Mouse (Mus musculus) adipocyte (in vitro differentiated cells): ENCODE measurements around the gene Ube4b.
"Not testable (repeated sequence)": the region's sequence is repeated elsewhere in the genome, so short reads cannot be mapped to it uniquely, and the experiment has no call there.

ENCODE experiments used
- DNase-seq: peaks from one replicate; pipeline ENCODE4 v3.0.0-alpha.2; 2016; ENCODE audit warnings: low spot score

The Ube4b gene

GRCm38 (mm10) chr4:149426325-149427199, at the start of gene Ube4b:
Ube4b (minus strand) TSS chr4:149426749.
- DNase-seq: peak; percentile 96

DNA sequence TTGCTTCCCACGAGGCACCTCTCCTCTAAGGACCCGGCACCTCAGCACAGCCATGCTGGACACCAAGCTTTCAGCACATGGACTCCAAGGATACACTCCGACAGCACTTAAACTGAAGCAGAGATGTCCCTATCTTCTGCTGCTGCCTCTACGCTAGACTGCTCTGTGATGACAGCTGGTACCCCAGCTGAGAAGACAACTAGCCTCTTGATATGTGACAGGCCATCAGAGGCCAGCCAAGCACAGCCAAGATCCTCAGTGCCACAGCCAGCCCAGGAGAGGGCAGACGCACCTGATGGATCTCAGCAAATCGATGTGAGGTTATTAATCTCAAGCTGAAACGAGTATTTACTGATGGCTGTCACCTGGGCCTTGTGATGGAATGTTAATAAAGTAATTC, 48.5 kb upstream of the Ube4b start:
- DNase-seq: no peak

DNA sequence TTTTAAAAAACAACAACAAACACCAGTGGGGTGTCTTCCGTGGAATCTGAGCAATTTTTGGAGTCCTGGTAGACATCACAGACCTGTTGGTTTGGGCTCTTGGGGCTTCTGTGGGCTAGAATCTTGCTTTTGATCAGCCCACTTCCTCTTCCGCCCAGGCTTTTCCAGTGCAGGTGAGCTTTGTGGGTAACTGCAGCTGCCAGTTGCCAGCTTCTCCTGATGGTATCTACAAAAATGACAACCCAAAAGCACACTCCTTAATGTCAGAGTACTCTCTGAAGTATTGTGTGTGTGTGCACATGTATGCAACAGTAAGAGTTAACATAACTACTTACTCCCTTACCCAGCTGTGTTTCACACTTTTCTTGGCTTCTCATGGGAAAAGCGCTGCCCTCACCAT, 43.0 kb upstream of the Ube4b start:
- no peak for DNase-seq

DNA sequence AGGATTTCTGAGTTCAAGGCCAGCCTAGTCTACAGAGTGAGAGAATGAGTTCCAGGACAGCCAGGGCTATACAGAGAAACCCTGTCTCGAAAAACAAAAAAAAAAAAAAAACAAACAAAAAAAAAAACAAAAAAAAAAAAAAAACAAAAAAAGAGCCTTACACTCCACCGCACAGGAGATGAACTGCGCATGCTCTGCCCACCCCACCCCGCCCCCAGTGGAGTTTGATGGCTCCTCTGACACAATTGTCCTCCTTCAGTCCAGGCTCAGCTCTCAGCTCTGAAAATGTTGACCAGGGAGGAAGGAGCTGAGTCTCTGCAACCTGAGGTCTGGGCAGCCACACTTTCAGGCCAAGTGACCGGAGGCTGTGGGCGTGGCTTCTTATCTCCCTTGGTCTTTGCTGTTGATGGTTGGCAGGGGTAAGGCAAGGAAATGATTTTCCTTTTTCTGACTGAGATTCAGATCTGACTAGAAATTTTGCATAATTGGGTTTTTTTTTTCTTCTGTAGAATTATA, 36.9 kb upstream of the Ube4b start:
- DNase-seq: no peak

DNA sequence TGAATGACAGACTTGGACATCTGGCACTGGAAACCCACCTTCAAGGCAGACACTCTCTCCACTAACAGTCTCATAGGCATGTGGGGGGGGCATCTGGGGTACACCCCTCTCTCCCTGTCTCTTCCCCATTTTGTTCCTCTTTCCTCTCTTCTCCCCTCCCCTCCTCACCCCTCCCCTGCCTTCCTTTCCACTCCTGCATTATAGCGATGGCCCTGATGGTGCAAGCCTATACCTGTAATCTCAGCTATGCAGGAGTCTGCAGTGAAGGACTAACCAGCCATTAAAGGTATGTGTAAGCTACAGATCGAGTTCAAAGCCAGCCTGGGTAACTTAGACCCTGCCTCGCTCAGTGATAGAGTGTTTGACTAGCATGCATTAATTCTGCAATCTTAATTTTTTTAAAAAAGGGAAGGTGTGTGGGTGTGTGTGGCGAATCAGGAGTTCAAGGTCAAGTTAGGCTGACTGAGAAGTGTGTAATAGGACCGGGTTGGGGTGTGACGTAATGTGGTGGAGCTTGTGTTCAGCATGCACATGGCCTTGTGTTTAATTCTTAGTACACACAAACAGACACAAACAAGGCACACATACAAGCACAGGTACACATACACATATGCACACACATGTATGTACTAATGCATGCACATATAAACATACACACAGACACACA, 35.9 kb upstream of the Ube4b start:
- no peak for DNase-seq

DNA sequence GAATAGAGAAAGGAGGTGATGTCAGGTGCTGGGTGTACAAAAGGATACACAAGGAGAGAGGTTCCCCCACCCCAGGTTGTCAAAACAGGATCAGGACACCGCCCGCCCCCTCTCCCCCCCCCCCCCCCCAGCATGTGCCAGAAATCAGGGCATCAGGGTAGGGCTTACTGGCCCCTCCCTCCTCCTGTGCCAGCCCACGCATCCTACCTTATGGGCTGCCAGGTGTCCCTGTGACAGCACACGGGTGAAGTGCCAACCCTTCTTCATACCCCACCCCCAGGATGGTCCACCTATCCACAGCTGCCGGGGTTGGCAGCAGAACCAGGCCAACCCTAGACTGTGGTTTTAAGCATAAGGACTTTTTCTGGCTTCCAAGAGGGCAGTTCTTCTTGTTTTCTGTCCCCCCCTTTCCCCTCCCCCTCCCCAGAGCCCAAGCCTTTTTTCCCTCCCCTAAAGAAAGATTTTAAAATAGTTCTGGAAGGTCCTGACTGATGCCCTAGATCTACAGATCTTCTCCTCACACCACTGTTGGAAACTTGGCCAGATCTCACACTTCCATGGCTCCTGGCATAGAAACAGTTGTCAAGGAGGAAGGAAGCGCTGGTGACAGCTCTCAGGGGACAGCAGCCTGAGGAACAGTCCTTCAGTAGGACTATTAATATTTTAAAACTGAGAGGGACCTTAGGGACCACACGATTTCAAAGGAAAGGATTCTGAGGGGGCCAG, 35.2 kb upstream of the Ube4b start:
- DNase-seq: peak; percentile 47

DNA sequence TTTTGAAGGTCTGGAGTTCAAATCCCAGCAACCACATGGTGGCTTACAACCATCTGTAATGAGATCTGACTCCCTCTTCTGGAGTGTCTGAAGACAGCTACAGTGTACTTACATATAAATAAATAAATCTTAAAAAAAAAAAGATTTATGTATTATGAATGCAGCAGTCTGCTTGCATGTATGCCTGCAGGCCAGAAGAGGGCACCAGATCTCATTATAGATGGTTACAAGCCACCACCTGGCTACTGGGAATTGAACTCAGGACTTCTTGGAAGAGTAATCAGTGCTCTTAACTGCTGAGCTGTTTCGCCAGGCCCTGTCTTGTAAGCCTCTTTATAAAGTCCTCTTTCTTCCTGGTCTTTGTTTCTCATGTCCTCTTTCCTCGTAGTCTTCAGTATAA, 33.9 kb upstream of the Ube4b start:
- not testable (repeated sequence) for DNase-seq

- DNase-seq: no peak
These were observed 32.9 kb upstream of the Ube4b start for GRCm38 (mm10) chr4:149459425-149459824.

DNA sequence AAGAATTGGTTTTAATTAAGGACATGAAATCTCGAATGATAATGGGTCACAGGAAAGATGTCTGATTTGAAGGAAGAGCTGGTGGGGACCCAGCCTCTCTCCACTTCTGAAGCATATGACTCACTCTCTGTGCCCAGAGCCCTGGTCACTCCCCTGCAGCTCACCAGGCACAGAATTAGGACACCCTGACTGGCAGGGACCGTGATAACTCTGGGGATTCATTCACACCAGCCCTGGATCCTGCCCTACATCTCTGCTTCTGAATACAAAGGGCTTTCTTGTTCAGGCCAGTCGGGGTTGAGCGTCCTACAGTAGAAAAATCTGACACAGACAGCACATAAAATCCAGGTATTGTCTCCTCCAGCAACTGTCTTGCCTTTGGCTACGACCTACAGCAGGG, 32.0 kb upstream of the Ube4b start:
- DNase-seq: no peak

DNA sequence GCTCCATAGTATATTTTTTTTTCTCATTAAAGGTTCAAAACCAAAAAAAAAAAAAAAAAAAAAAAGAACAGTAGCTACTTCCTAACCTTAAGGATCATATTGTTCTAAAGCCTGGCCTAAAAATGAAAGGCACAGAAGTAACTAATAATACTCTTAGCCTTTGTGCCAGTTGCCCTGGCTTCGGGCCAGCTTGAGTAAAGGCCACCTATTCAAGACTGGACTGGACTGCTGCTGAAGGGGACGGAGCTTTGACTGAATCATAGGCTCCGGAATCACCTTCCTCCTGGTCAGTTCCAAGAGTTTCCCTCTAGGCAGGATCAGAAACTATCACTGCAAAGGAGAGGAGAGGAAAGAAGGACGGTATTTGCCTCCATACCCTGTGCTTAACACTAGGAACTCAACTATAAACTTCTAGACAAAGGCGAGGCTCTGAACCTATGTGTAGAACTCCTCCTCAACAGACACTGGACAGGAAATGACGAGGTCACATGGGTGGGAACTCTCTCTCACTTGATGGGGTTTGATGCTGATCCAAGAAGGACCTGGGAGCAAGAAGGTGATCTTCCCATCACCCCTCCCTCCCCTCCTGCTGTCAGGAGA, 31.4 kb upstream of the Ube4b start:
- DNase-seq: peak; percentile 90

DNA sequence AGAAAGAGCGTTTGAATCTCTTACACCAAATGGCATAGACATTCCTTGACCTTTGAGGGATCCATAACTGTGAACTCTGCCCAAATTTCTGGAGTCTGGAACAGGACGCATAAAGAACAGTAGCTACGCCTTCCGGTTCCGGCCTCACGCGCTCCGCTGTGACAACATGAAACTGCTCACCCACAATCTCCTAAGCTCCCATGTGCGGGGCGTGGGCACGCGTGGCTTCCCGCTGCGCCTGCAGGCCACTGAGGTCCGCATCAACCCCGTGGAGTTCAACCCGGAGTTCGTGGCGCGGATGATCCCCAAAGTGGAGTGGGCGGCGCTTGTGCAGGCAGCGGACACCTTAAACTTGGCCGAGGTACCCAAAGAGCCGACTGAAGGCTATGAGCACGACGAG, 30.6 kb upstream of the Ube4b start:
- not testable (repeated sequence) for DNase-seq

DNA sequence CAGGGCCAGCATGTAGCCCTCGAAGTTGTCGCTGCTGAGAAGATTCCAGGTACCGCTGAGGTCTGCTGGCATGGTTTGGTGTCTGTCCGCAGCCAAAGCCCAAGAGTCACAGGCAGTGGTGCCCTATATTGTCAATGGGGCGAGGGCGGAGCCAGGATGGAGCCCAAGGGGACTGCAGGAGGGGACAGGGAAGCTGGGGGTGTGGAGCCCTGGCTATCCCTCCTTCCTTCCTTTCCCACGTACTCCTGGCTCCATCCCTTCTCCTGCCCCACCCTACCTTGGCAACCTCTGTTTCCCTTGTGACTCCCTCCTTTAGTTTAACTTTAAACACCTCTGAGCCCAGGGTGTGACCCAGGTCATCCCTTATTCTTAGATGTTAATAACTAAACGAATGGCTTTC, 28.3 kb upstream of the Ube4b start, which contains the start of gene Rbp7:
Gene Rbp7, minus strand, starts transcription at position 100 of the 400 bp plus-strand sequence.
- no peak for DNase-seq

GRCm38 (mm10) chr4:149454263-149454662, 27.7 kb upstream of the Ube4b start:
- DNase-seq: no peak

DNA sequence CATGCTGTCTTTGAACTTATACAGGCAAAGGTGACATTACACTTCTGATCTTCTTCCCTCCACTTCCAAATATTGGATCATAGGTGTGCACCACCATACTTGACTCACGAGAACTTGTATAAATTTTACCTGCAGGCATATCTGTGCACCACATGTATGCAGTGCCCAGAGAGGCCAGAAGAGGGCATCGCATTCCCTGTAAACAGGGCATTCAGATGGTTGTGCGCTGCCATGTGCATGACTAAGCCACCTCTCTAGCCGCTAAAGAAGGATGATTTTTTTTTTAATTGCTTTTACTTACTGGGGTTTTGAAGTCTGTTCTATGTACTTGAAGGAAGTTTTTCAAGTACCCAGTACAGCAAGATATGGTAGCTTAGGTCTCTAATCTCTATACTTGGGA, 27.1 kb upstream of the Ube4b start:
- DNase-seq: no peak

DNA sequence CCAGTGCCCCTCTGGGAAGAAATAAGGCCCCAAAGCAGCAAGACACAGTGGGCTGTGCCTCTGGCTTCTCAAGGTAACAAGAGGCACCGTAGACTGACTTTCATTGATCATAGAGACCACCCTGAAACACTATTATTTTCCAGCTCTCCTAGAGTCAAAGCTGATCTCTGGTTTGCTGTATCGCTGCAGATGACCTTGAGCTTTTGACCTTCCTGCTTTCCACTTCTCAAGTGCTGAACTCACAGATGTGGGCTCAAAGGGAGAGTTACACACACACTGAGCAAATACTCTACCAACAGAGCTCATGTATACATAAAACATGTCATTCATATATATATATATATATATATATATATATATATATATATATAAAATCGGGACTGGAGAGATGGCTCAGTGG, 24.1 kb upstream of the Ube4b start:
- DNase-seq: no peak

DNA sequence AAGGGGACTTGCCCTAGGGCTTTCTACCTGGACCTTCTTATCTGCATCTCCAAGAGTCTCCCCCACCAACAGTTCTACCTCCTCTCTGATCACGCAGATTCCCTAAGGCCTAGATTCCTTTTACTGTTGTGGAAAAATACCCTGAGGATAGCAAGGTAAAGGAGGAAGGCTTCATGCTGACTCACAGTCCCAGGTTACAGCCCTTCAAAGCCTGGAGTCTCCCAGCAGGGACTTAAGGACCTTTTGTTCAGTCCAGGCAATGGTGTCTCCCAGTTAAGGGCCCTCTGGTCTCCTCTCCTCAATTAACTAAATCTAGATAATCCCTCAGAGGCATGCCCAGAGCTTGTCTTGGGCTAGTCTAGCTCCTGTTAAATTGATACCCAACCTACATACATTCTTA, 19.8 kb upstream of the Ube4b start:
- DNase-seq: no peak

DNA sequence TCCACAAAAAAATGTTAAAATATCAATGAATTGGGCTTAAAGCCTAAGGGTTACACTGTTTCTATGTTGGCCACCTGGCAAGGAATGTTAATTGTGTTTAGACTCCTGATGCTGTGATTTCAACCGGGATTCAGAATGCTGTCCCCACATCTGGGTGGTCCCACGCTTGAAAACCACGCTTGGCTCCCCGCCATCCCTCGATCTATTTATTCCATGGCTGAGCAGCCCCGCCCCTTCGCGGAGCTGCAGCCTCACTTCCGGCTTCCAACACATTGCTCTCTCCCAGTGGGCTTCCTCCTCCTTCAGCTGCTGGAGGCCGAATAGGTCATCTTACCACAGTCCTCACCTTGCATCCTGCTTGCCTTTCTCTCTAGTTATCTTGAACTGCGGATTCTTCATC, 19.3 kb upstream of the Ube4b start:
- no peak for DNase-seq

DNA sequence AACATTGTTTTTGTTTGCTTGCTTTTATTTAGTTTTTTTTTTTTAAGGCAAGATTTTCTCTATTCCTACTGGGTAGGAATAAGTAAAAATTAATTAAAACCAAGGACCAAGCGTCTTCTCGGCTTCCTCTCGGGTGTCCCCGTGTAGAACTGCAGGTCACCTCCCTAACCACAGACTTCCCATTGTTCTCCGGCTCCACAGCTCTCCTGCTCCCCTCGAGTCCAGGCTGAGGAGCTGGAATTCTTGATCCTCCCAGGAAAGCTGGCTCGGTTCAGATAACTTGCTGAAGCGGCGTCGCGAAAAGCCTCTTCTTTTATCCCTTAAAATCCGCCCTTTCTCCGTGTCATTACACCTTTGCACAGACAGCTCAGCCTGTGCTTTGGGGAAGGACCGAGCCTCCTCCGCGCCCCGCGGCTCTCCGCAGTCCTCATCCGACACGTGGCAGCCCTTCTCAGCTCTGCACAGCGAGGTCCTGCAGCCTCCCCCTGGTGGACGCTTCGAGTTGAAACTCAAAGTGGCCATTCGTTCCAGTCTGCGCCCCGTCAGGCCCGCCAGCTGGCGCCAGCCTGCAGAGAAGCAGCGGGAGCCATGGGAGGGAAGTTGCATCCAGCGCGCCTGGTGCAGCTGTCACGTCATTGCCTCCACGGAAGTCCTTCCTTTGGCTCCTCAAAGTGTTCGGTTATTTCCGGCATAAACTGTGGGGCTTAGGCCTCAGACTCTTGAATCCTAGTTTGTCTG, 18.6 kb upstream of the Ube4b start:
- DNase-seq: peak; percentile 92

DNA sequence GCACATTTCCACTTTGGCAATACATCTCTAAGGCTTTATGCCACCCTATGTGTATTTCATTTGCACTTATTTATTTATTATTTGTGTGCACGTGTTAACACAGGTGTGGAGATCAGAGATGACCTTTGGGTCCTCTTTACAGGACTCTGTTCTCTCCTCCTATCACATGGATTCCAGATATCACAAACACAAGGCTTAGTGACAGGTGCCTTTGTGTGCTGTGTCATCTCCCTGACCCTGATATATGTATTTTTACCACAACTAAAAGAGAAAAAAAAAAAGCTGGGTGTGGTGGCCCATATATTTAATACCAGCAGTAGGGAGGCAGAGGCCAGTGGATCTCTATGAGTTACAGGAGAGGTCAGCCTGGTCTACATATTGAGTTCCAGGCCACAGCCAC, 17.9 kb upstream of the Ube4b start:
- no peak for DNase-seq

DNA sequence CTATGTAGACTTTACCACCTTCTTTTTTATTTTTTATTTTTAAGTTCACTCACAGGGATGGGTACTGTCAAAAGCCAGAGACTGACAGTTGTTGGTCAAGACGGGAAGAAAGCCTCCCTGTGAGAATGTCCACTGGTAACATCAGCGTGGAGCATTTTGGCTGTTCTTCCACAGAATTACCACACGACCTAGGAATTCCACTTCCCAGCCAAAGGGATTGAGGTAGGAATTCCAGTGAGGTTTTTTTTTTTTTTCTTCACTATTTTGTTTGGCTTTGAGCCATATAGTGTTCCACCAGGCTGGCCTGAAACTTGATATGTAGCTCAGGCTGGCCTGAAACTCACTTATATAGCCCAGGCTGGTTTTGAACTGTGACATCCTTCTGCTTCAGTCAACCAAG, 15.9 kb upstream of the Ube4b start:
- DNase-seq: peak; percentile 73

GRCm38 (mm10) chr4:149440576-149440975, 14.0 kb upstream of the Ube4b start:
- DNase-seq: no peak
